Mouse (Mus musculus) limb, embryonic 14.5 days (tissue): ENCODE measurements at regions not wholly inside any gene's neighbourhood (a gene's known extent, or its start where the extent isn't known, plus 50 kb on each side); places are given as distances from the start of the nearest gene placed in this dataset.
A peak's percentile ranks its signal among the peaks of the same experiment; 100 is the strongest.

Experiments
- ATAC-seq: fragments of 200-750 bp; cut with Nextera tagmentation; 2 replicates; pipeline ENCODE4 v1.8.0; 2017; ENCODE audit warnings: low read depth, moderate number of reproducible peaks, moderate TSS enrichment; ENCODE audit not compliant: low FRiP score
- DNase-seq: peaks from one replicate; pipeline ENCODE4 v3.0.0-alpha.2; 2015; ENCODE audit warnings: low spot score
- H3K27ac ChIP-seq: fragments of 300-500 bp; sonication (generic); replicated peaks from 2 replicates; pipeline ENCODE4 v1.5.1; 2014; ENCODE audit warnings: low read depth, mild to moderate bottlenecking, low read length, moderate library complexity, mixed read lengths
- H3K27me3 ChIP-seq: fragments of 300-500 bp; sonication (generic); 2 replicates; pipeline ENCODE4 v1.6.1; 2014; ENCODE audit warnings: low read length, mixed read lengths; ENCODE audit not compliant: control insufficient read depth, insufficient read depth
- H3K36me3 ChIP-seq: fragments of 300-500 bp; sonication (generic); 2 replicates; pipeline ENCODE4 v1.6.1; 2014; ENCODE audit warnings: mild to moderate bottlenecking, low read length, moderate library complexity, mixed read lengths; ENCODE audit not compliant: control insufficient read depth, insufficient read depth
- H3K4me1 ChIP-seq: fragments of 300-500 bp; sonication (generic); 2 replicates; pipeline ENCODE4 v1.6.1; 2014; ENCODE audit warnings: antibody characterized with exemption, low read length, mixed read lengths; ENCODE audit not compliant: control insufficient read depth, insufficient read depth
- H3K4me2 ChIP-seq: fragments of 300-500 bp; sonication (generic); replicated peaks from 2 replicates; pipeline ENCODE4 v1.6.1; 2014; ENCODE audit warnings: low read depth, mild to moderate bottlenecking, low read length, moderate library complexity; ENCODE audit not compliant: severe bottlenecking
- H3K4me3 ChIP-seq: fragments of 300-500 bp; sonication (generic); replicated peaks from 2 replicates; pipeline ENCODE4 v1.5.1; 2014; ENCODE audit warnings: low read length
- H3K9ac ChIP-seq: fragments of 300-500 bp; sonication (generic); 2 replicates; pipeline ENCODE4 v1.6.1; 2014; ENCODE audit warnings: mild to moderate bottlenecking, low read depth, low read length, moderate library complexity; ENCODE audit not compliant: severe bottlenecking
- H3K9me3 ChIP-seq: fragments of 300-500 bp; sonication (generic); 2 replicates; pipeline ENCODE4 v1.6.1; 2016; ENCODE audit warnings: low read length; ENCODE audit not compliant: control insufficient read depth
- POLR2A ChIP-seq: fragments of 200-500 bp; IDR thresholded peaks from 2 replicates; pipeline ENCODE4 v1.8.0; 2012; ENCODE audit warnings: inconsistent platforms, mild to moderate bottlenecking, moderate library complexity, borderline replicate concordance; ENCODE audit not compliant: insufficient read depth, insufficient read length; ENCODE audit errors: extremely low read depth
- WGBS: fragments of 180-500 bp; shearing (Covaris S2); extraction: QIAGEN DNeasy Blood & Tissue Kit; methylation state at CpG from one replicate; pipeline ENCODE4 v1.1.7; 2014; 5-methylcytosine and 5-hydroxymethylcytosine counted together

- Histone ChIP-seq H3K27ac (no peak overlapping the region), H3K9ac (no peak overlapping the region), H3K4me1 (no peaks in the 10 kb centered on the region), H3K4me2 (no peak overlapping the region), H3K9me3 (no peaks in the 10 kb centered on the region), H3K27me3 (no peaks in the 10 kb centered on the region), H3K4me3 (no peak overlapping the region), H3K36me3 (no peaks in the 10 kb centered on the region)
- no peak for DNase-seq
- ATAC-seq: no peak
- TF ChIP-seq POLR2A: no peak
- WGBS: 76% methylated on average over 5 of the region's 5 CpGs
These were observed 186.2 kb downstream of the Hlx start for GRCm38 (mm10) chr1:184546140-184546661.

GRCm38 (mm10) chr1:184545111-184545510 lies 187.3 kb downstream of the Hlx start:
- H3K4me1 ChIP-seq: peaks cover 1% of the 10 kb centered on the region; the same call in 1 of the 2 replicates
- WGBS: 30% methylated on average over 4 of the region's 4 CpGs
- H3K27me3 ChIP-seq: no peaks in the 10 kb centered on the region
- H3K9me3 ChIP-seq: no peaks in the 10 kb centered on the region
- no peak for DNase-seq
- H3K9ac ChIP-seq: no peak overlapping the region
- no peak overlapping the region for H3K4me2 ChIP-seq
- no peak for TF ChIP-seq POLR2A
- ATAC-seq: no peak
- H3K27ac ChIP-seq: no peak overlapping the region
- H3K4me3 ChIP-seq: no peak overlapping the region
- no peaks in the 10 kb centered on the region for H3K36me3 ChIP-seq

GRCm38 (mm10) chr1:184542321-184543115 lies 189.9 kb downstream of the Hlx start:
- no peaks in the 10 kb centered on the region for H3K27me3 ChIP-seq
- no peak for ATAC-seq

GRCm38 (mm10) chr1:184539818-184540217 lies 192.6 kb downstream of the Hlx start:
- no peak for TF ChIP-seq POLR2A
- no peak overlapping the region for H3K4me2 ChIP-seq
- H3K4me1 ChIP-seq: peaks cover 10% of the 10 kb centered on the region; the same call in 1 of the 2 replicates
- H3K9ac ChIP-seq: 0 out of 2 replicates have a peak overlapping the region, but pooled peaks have one; percentile 25
- ATAC-seq (no peak), DNase-seq (no peak)
- H3K9me3 ChIP-seq: no peaks in the 10 kb centered on the region
- no peak overlapping the region for H3K4me3 ChIP-seq
- no peaks in the 10 kb centered on the region for H3K36me3 ChIP-seq
- H3K27ac ChIP-seq: no peak overlapping the region; the same call in 1 of the 2 replicates
- no peaks in the 10 kb centered on the region for H3K27me3 ChIP-seq
- WGBS: 20% methylated on average over 7 of the region's 7 CpGs

More at GRCm38 (mm10) chr1:184542321-184543115, 189.9 kb downstream of the Hlx start:
- WGBS: 80% methylated on average over 11 of the region's 11 CpGs
- Histone ChIP-seq H3K4me1 (peaks cover 10% of the 10 kb centered on the region; the same call in 1 of the 2 replicates), H3K27ac (no peak overlapping the region), H3K4me2 (no peak overlapping the region), H3K9me3 (no peaks in the 10 kb centered on the region), H3K4me3 (no peak overlapping the region), H3K36me3 (no peaks in the 10 kb centered on the region), H3K9ac (no peak overlapping the region)
- TF ChIP-seq POLR2A: no peak
- DNase-seq: no peak

GRCm38 (mm10) chr1:184536311-184537200 lies 195.9 kb downstream of the Hlx start:
- H3K9me3 ChIP-seq: no peaks in the 10 kb centered on the region
- no peak overlapping the region for H3K4me2 ChIP-seq
- no peak for DNase-seq
- no peaks in the 10 kb centered on the region for H3K36me3 ChIP-seq
- H3K9ac ChIP-seq: no peak overlapping the region
- no peak overlapping the region for H3K4me3 ChIP-seq
- WGBS: 74% methylated on average over 11 of the region's 11 CpGs
- TF ChIP-seq POLR2A: no peak
- no peaks in the 10 kb centered on the region for H3K27me3 ChIP-seq
- H3K4me1 ChIP-seq: peaks cover 32% of the 10 kb centered on the region
- no peak for ATAC-seq
- no peak overlapping the region for H3K27ac ChIP-seq
